Mouse (Mus musculus): ENCODE data around the gene Gm3543.
"Not testable (repeated sequence)": the region's sequence is repeated elsewhere in the genome, so short reads cannot be mapped to it uniquely, and the experiment has no call there.

The Gm3543 gene

DNA sequence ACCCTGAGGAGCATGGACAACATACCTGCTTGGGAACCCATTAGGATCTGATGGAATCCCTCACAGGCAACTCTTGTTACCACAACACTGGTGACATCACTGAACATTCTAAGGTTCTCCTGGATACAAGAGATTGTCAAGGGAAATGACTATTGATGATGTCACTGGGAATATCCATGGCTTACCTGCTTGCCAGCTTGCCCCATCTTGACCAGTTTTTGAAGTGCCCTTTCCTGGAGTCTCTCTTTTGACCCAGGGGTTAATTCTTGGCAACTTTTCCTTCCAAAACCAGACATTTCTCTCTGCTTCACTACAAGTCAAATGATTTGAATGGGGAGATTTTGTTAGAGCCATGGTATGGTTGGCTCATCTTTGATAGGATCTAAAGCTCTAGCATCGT, at the start of gene Gm3543:
Gene Gm3543 (minus strand): TSS at position 101 of the 400 bp plus-strand sequence.
- not testable (repeated sequence) for DNase-seq (ENCODE audit: low spot score)

DNA sequence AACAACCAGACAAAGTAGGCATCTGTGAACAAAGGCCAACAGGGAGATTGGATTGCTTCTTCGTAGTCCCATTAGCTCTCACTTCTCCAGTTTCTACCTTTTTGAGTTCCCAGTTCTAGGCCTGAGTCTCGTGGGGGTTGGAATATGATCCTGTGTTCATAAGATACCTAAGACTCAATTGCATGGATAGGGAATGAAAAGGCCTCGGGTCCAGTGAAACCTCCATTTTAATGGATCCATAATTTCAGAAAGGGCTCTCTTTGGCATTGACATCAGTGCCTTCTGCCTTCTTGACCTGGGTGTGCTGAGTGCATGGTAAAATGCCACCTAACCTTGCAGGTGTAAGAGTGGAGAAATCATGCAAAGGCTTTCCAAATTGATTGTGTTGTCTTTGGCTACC, 14.5 kb downstream of the Gm3543 start:
- DNase-seq (ENCODE audit: low spot score) = not testable (repeated sequence)

GRCm38 (mm10) chr14:41967827-41968226, 15.3 kb downstream of the Gm3543 start, which contains the start of gene Gm6401:
Gene Gm6401, minus strand, starts transcription at chr14:41967927.
- not testable (repeated sequence) for DNase-seq (ENCODE audit: low spot score)

DNA sequence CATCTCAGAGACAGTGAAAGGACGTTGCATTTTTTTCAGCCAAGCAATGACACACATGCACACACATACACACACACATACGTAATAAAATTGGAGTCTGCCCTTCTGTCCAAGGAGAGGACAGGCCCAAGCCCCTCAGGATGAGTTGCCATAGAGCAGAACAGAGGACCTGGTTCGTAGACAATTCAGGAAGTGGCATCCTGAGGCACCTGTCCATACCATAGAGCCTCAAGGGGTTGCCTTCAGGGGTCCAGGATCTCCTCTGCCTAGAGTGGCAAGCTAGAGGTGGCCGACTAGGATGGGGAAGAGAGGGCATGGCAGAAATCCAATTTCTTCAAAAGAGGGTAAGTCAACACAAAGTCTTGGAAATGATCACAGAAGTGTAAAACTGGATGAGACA, 19.0 kb downstream of the Gm3543 start:
- not testable (repeated sequence) for DNase-seq (ENCODE audit: low spot score)

DNA sequence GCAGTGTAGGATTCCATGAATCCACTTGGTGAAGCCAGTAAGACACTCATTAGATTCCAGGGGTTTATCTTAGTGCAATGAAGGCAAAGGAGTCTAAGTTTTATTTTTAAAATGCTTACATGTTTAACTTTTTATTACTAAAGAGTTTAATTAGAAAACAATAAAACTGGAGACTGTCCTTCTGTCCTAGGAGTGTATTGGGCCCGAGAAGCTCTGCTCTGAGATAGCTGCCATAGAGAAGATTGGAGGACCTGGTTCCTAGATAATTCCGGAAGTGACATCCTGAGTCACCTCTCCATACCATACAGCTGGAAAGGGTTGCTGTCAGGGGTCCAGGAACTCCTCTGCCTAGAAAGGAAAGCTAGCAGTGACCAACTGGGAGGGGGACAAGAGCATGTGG, 39.4 kb downstream of the Gm3543 start, which contains the start of gene 1700024B05Rik:
Gene 1700024B05Rik (plus strand): TSS at position 301 of the 400 bp plus-strand sequence.
- not testable (repeated sequence) for DNase-seq (ENCODE audit: low spot score)
